Mouse (Mus musculus): ENCODE data around the gene Elobl.

DNA sequence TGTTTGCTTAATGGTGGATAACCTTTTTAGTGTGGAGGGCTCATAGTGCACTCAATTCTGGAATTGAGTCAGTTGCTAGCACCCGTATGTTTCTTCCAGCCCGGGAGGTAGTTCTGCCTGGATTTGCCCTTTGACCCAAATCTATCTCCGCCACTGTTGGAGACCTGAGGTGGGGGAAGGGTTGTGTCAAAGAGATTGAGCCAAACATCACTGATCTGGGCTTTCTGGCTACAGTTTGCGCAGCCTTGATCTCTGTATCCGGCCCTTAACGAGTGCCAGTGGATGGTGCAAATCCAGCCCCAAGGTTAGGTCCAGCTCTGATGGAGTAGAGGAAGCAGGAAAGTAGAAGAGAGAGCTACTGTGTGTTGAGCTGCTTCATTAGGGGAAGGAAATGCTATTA is 36.3 kb upstream of the Elobl start:
- TF ChIP-seq CTCF (IDR thresholded peaks at IDR 0.05; ENCODE audit: low read depth, low read length) (no peak), POLR2A (IDR thresholded peaks at IDR 0.05; ENCODE audit: borderline replicate concordance, low read depth, low read length) (no peak)
